Mouse (Mus musculus) gastrocnemius, postnatal 25 days (tissue): ENCODE measurements around the gene 4930558K02Rik. TPM values are rescaled to one million over a fixed set of nuclear protein-coding genes. Genes with fewer than 3 reads are reported as not detected.

ENCODE experiments used
- DNase-seq: peaks from one replicate; pipeline ENCODE4 v3.0.0; 2022
- total RNA-seq, 2 experiments: library from RNA; stranded (reverse); gene quantifications; 1 replicate in 1 of 2; 2 replicates in 1 of 2; pipeline ENCODE4 v1.2.3; 2021

4930558K02Rik gene
- total RNA-seq, 2 experiments from 2014 or later = not detected

DNA sequence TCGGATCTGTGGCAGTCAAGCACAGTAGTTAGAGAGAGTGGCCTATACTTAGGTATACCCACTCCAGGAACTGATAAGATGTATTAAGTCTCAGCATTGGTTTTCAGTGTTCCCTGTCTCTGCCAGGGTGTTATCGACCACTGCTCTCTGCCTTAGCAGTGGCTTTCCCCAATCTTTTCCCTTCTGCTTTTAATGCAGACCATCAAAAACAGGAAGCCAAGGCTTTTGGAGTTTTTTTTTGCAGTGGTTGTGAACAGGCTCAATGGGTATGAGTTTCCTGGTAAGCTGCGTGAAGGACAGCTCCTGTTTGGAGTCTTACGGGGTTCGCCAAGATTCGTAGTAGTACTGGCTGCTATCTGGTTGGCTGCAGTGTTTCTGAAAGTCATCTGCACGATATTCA, 13.0 kb upstream of the 4930558K02Rik start:
- DNase-seq = no peak

DNA sequence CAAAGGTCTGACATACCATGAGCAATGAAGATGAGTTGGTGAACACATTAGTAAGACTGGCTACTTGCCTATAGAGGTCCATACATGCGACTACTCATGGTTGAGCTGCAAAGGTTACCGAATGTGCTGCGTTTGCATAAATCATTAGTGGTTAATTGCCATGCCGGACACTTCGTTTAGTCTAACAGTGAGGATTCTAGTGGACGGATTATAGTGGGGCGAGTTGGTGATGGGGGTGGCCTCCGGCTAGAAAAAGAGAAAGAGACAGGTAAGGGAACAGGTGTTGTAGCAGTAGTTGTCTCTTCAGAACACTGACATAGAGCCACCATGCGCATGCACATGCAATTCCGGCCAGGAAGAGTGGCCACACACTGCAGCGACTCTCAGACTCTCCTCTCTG, 12.4 kb upstream of the 4930558K02Rik start:
- DNase-seq = no peak

DNA sequence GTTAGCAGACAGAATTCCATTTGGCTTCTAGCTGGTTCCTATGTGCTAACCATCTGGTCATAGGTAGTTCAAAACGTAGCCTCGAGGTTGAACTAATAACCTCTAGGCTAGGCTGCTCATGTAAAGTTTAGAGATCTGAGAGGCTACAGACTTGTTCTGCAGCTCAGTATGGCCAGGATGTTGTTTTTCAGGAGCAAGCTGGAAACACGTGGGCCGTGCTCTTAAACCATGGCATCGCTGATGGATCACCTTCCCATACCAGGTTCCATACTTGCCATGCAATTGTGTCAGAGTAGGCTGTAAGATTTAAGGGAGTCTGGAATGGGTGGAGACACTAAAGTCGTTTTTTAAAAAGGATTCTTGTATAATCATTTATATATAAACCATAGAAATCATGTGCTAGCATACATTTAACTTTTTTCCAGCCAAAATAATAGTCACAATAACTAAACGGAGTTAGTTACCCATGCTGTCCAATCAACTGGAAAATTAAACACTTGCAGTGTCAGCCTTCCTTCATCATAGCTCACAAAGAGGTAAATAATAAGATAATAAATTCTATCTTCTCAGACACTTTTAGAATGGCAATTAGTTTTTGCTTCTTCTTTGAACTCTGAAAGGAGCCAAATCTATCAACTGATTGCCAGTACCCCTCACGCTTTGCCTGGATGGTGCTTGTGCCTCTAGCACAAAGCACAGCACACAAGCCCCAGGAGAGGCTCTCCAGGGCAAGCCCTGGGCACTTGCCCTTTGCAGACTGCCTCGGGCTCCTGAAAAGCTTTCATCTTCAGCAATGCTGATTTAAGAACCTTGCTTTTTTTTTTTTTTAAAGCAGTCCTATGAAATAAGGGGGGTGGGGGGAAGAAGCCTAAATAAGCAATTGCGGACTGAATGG, 11.5 kb upstream of the 4930558K02Rik start:
- no peak for DNase-seq

GRCm38 (mm10) chr1:161983979-161984566, 4.6 kb upstream of the 4930558K02Rik start:
- peak; percentile 73 for DNase-seq

DNA sequence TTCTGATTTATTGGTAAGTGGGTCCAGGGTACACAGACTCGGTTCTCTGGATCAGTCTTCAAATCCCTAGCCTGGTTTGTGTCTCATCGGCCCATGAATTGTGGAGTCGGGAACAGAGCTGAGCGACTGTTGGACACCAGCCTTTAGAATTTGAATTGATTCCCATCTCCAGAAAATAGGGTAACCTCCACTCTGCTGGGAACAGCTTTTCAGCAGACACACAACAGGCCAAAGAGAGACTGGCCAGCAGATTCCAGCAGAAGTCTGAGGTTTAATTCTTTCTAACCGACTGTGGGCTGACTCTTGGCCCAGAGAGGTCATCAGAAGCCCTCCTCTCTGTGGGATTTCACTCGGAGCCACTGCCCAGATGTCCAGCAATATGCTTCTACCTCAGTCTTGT, 4.0 kb upstream of the 4930558K02Rik start:
- DNase-seq = peak; percentile 71

GRCm38 (mm10) chr1:161980626-161981298, 1.3 kb upstream of the 4930558K02Rik start:
- no peak for DNase-seq

DNA sequence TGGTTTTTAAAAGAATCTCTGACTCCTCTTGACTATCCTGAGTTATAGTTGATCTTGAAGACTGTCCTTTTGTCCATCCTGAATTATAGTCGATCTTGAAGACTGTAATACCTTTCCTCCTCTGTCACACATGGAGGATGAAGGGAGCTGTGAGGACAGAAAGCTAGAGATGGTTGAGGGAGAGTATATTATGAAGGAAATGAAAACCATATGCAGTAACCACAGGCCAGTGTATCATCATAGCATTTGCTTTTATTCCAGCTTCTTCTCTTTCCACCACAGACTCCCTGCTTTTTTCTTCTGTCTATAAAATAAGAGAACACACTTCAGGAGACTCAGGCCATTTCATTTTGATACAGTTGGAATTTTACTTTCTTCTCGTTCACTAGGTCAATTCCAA, 610 bp upstream of the 4930558K02Rik start:
- DNase-seq = no peak

DNA sequence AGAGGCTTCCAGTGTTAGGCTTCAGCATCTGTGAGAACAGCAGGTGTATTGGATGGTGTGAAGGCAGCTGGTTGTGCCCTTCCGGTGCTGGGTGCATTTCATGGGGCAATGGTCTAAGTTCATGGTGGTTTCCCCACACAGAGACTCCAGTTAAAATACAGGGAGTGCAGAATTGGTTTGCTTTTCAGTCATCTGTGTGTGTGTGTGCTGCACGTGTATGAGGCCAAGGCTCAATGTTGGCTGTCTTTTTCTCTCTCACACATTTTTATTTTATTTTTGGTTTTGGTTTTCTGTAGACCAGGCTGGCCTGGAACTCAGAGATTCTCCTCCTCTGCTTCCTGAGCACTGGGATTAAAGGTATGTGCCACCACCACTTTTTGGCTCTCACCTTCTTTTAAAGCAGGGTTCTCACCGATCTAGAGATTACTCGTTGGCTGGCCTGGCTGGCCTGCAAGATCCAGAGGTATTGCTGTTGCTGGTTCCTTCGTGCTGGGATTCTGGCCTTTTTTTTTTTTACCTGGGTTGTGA, 1.2 kb downstream of the 4930558K02Rik start:
- DNase-seq = no peak

DNA sequence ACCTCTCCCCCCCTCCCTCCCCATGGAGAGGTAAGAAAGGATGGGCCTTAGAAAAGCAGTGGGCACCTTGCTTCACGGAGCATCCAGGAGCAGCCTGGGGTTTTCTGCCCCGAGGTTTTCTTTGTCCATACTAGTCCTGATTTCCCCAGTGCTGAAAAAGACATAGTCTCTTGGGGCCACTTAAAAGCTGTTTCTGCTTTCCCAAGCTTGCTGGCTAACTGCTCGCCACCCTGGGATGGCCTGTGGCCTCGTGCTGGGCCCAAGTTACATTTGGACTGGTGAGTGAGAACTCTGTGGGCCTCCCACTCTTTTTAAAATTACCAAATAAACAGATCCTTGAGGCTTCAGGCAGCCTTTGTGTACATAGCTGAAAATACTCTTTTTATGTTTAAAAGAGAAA, 2.1 kb downstream of the 4930558K02Rik start:
- DNase-seq = peak; percentile 38

- peak; percentile 57 for DNase-seq
Measured at GRCm38 (mm10) chr1:161976255-161977182, 2.9 kb downstream of the 4930558K02Rik start.

DNA sequence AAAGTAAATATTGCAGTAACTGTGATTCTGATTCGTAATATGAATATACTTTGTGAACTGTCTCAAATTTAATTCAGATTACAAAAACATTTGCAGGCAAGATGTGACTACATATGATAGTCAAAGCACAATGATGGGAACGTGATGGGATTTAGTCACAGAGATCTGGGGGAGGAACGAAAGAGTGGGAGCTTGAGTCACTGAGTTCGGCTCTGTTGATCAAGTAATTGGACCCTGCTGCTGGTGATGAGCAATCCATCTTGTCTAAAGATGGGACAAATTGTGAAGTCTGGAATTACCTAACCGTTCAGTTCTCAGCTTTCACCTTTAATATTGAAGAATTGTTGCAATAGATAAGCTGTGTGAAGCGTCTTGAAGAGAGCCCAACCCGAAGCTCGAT, 7.2 kb downstream of the 4930558K02Rik start:
- DNase-seq = no peak

- no peak for DNase-seq
Measured at GRCm38 (mm10) chr1:161970874-161971273, 8.6 kb downstream of the 4930558K02Rik start.

DNA sequence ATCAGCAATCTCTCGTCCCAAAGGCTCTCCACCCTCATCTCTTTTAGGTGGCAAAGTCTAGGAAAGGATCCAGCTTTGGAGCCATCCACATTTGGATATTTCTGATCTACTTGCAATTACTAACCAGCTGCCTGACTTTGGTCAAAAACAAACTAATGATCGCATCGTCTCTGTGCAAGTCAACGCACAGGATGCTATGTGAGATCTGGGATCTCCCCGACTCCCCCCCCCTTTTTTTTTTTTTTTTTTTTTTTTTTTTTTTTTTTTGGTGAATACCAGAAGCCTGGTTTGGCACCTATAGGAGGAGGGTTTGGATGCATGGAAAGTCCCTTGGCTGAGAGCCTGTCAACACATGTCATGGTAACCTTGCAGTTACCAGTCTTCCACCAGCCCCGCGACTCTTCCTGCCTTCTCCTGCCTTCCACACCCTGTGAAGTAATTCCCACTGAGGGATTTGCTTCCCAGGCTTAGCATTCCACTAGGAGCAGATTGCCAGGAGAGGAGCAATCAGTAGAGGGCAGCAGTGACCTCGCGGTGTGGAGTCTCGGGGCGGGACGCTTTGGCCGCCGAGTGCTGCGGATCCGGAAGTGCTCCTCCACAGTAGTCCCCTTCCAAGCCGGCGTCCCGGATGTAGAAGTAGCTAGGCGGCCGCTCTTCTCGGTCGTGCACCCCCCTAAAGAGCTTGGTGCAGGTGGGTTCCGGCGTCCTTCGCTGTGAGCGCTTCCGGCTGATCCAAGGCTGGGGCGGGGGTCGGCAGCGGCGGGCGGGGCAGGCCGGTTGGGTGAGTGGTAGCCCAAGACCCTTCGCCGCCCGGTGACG, 10.6 kb downstream of the 4930558K02Rik start, which contains the start of gene Pigc:
Gene Pigc (plus strand): TSS at position 598 of the 819 bp plus-strand sequence.
- DNase-seq = peak; percentile 93

DNA sequence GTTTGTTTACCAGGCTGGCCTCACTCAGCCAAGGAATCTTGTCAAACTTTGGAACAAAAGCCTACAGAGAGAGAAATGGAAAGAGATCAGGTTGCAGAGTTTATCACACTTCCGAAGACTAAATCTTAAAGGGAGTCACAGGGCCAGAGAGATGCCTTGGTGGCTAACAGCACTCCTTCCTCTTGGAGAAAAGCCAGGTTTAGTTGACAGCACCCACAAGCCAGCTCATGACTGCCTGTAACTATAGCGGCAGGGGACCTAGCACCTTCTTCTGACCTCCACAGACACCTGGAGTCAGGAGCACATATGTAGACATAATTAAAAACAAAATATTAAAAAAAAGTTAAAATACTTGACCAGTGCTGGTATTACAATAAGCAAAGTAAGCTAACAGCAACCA, 11.5 kb downstream of the 4930558K02Rik start:
- no peak for DNase-seq

DNA sequence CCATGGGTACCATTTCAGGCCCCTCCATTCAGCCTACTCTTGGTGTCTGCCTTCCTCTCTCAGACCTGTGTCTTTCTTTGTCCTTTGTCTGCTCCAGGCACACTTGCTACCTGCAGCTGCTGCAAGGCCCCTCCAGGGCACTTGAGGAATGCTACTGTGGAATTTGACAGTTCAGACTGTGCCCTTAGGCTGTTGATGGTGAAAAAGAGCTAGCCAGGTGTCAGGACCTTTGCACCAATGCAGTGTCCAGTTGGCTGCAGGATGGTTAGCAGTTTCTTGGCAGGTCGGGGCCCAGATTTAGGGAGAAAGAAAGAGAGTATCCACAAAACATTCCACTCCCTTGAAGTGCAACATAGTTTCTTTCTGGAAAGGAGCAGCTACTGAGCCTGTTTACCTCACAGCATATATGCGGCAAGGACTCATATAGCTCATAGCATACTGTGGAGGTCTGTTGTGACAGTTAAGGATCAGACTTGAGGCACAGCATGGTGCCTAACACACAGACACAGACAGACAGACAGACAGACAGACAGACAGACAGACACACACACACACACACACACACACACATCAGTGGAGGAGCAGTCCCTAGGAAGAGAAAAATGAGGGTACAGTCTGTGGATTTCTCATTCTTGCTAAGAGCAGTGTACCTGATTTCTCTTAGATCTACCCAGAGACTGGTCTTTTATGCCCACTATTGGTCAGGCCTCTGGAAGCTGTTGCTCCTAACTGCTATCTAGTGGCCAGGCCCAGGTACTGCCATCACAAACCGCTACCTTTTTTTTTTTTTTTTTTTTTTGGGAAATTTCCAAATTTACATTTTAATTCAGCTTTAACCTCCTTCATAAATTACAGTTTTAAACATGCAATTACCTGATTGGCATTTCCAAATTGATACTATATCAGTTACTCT, 16.7 kb downstream of the 4930558K02Rik start:
- no peak for DNase-seq

- DNase-seq = no peak
Measured at GRCm38 (mm10) chr1:161957964-161958950, 21.2 kb downstream of the 4930558K02Rik start.

DNA sequence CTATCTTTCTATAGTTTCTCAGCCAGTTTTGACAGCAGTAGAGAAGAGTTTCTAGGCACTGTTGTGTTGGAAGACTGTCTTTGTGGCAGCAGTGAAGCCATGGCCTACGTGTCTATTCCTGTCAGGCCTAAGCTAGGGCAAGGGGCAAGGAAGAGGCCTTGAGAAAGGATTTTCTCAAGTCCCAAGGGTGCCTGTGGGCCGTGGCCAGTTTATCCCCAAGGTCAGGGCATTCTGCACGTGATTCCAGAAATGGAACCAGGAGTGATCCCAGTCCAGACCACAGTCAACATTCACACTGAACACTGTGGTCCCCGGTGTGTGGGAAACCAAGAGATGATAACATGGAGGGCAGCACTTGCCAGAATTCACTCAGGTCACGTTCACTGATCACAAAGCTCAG, 23.6 kb downstream of the 4930558K02Rik start:
- DNase-seq = no peak

GRCm38 (mm10) chr1:161952599-161952998, 26.8 kb downstream of the 4930558K02Rik start:
- DNase-seq = no peak
